Mouse (Mus musculus): ENCODE data around the gene Abcc6. TPM values are rescaled to one million over a fixed set of nuclear protein-coding genes. Genes with fewer than 3 reads are reported as not detected.

The Abcc6 gene
- polyA plus RNA-seq, 1 experiment from 2014 or later = 1.1 TPM

DNA sequence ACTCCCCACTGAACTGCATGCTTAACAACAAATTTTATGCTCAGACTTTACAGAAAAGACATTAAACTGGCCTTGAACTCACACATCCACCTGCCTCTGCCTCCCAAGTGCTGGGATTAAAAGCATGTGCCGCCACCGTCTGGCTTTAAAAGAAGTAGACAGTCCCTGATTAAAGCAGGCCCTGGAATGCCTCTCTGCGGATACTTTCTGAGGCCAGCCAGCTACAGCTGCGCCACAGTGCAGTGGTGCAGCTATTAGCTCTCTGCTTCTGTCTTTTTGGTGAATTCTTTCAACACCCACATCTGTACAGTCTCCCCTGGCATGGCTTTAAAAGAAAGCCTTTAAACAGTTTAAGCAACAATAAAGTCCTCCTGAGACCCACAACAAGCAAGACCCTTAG, 8.2 kb downstream of the Abcc6 start:
- no peak overlapping the region for H3K27ac ChIP-seq
- H3K9ac ChIP-seq = no peak overlapping the region
- H3K9me3 ChIP-seq (replicated peaks) = no peaks in the 10 kb centered on the region
- 0 out of 2 replicates have a peak, but pooled peaks cover 6% of the 10 kb centered on the region for H3K4me1 ChIP-seq
- no peak for ATAC-seq (replicated peaks; ENCODE audit: low FRiP score)
- 40% methylated on average over 4 of the region's 4 CpGs for WGBS
- H3K4me3 ChIP-seq (replicated peaks) = no peak overlapping the region
- no peaks in the 10 kb centered on the region for H3K27me3 ChIP-seq
- no peak overlapping the region for H3K4me2 ChIP-seq
- no peaks in the 10 kb centered on the region for H3K36me3 ChIP-seq

DNA sequence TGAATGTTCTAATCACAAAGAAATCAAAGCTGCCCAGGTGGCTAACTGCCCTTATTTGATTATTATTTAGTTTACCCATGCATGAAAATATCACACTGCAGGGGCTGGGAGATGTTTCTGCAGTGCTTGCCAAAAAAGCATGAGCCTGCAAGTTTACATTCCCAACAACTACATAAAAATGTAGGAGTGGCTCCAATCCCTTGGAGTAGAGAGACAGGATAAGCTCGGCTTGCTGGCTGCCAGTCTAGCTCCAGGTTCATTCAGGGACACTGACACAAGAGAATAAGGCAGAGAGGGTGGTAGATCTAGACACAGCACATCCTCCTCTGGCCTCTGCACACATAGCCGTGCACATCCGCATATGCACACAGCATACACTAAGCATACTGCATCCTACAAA, 10.5 kb downstream of the Abcc6 start:
- Histone ChIP-seq H3K9me3 (replicated peaks) (no peaks in the 10 kb centered on the region), H3K27me3 (no peaks in the 10 kb centered on the region), H3K36me3 (no peaks in the 10 kb centered on the region), H3K4me3 (replicated peaks) (no peak overlapping the region), H3K27ac (no peak overlapping the region), H3K9ac (no peak overlapping the region), H3K4me2 (no peak overlapping the region), H3K4me1 (0 out of 2 replicates have a peak, but pooled peaks cover 6% of the 10 kb centered on the region)
- 56% methylated on average over 3 of the region's 3 CpGs for WGBS
- ATAC-seq (replicated peaks; ENCODE audit: low FRiP score) = no peak

DNA sequence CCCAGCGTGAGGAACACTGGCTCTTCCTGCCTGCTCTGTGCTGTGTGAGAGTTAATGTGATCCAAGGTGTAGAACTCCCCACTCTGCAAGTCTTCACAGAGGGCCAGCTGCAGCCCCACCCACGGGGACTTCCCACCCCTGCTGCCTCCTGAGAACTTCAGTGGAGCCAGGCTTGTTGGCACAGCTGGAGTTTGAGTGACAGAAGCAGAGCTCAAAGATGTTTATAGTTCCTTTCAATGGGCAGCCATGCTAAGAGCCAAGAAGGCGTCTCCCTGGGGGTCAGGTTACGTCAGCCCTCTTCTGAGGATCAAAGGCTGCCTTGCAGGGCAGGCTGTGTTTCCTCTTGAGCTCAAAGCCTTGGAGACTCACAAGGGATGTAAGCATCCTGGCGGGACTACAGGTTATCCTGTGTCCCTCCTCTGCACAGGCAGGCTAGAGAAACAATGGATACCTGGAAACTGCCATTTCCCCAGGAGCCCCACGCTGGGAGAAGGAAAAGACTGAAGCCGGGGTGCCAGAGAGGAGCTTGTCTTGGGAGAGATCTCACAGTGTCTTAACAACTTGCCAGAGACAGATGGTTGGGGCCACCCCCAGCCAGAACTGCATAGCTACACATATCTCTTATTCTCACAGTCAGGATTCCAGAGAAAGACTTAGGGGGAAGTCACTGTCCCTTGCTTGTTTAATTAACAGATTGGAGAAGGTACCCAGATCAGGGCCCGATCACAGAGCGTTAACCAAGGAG, 16.7 kb downstream of the Abcc6 start:
- H3K9me3 ChIP-seq (replicated peaks) = no peaks in the 10 kb centered on the region
- no peaks in the 10 kb centered on the region for H3K27me3 ChIP-seq
- ATAC-seq (replicated peaks; ENCODE audit: low FRiP score) = peak; percentile 81
- H3K36me3 ChIP-seq = no peaks in the 10 kb centered on the region
- 18% methylated on average over 9 of the region's 9 CpGs for WGBS
- H3K27ac ChIP-seq = peak overlapping the region; percentile 76
- H3K9ac ChIP-seq = no peak overlapping the region
- H3K4me1 ChIP-seq = peaks cover 17% of the 10 kb centered on the region
- no peak overlapping the region for H3K4me2 ChIP-seq
- H3K4me3 ChIP-seq (replicated peaks) = no peak overlapping the region

GRCm38 (mm10) chr7:46012121-46012520, 18.0 kb downstream of the Abcc6 start:
- Histone ChIP-seq H3K27ac (no peak overlapping the region), H3K9ac (no peak overlapping the region), H3K36me3 (no peaks in the 10 kb centered on the region), H3K4me1 (peaks cover 17% of the 10 kb centered on the region), H3K4me2 (no peak overlapping the region), H3K27me3 (no peaks in the 10 kb centered on the region), H3K9me3 (replicated peaks) (no peaks in the 10 kb centered on the region), H3K4me3 (replicated peaks) (no peak overlapping the region)
- no peak for ATAC-seq (replicated peaks; ENCODE audit: low FRiP score)

- Histone ChIP-seq H3K27ac (no peak overlapping the region), H3K9ac (no peak overlapping the region), H3K27me3 (no peaks in the 10 kb centered on the region), H3K4me1 (peaks cover 17% of the 10 kb centered on the region), H3K4me2 (no peak overlapping the region), H3K9me3 (replicated peaks) (no peaks in the 10 kb centered on the region), H3K36me3 (no peaks in the 10 kb centered on the region), H3K4me3 (replicated peaks) (no peak overlapping the region)
- no peak for ATAC-seq (replicated peaks; ENCODE audit: low FRiP score)
- WGBS = 7% methylated on average over 5 of the region's 5 CpGs
These were observed 20.5 kb downstream of the Abcc6 start for GRCm38 (mm10) chr7:46009578-46009977.

GRCm38 (mm10) chr7:46002748-46003147, 27.4 kb downstream of the Abcc6 start:
- WGBS = 56% methylated on average over 4 of the region's 4 CpGs
- Histone ChIP-seq H3K4me2 (no peak overlapping the region), H3K4me3 (replicated peaks) (no peak overlapping the region), H3K27ac (no peak overlapping the region), H3K36me3 (no peaks in the 10 kb centered on the region), H3K4me1 (no peaks in the 10 kb centered on the region), H3K9me3 (replicated peaks) (no peaks in the 10 kb centered on the region), H3K27me3 (no peaks in the 10 kb centered on the region), H3K9ac (no peak overlapping the region)
- no peak for ATAC-seq (replicated peaks; ENCODE audit: low FRiP score)

DNA sequence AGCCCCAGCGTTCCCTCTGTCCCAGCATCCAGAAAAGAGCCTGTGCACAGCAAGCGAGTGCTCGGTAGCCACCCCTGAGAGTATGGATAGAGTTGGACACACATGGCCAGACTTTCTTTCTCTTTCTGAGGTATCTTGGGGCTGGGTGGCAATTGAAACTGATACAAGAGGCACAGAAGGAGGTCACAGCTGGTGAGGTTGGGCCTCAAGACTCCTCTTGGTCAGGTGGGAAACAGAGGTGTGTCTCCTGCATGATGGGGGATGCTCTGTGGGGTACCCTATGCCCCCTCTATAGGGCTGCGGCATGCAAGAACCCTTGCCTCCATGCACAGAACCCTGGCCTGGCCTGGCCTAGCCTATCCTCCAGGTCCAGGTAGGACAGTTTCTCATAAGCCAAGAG, 29.5 kb downstream of the Abcc6 start:
- no peak overlapping the region for H3K9ac ChIP-seq
- H3K36me3 ChIP-seq = no peaks in the 10 kb centered on the region
- 92% methylated on average over 4 of the region's 4 CpGs for WGBS
- H3K4me2 ChIP-seq = no peak overlapping the region
- H3K27ac ChIP-seq = no peak overlapping the region
- ATAC-seq (replicated peaks; ENCODE audit: low FRiP score) = no peak
- H3K9me3 ChIP-seq (replicated peaks) = no peaks in the 10 kb centered on the region
- H3K27me3 ChIP-seq = no peaks in the 10 kb centered on the region
- H3K4me3 ChIP-seq (replicated peaks) = no peak overlapping the region
- no peaks in the 10 kb centered on the region for H3K4me1 ChIP-seq

GRCm38 (mm10) chr7:45992470-45992869, 37.6 kb downstream of the Abcc6 start:
- WGBS = 79% methylated on average over 8 of the region's 8 CpGs
- Histone ChIP-seq H3K36me3 (no peaks in the 10 kb centered on the region), H3K9ac (no peak overlapping the region), H3K27ac (no peak overlapping the region), H3K9me3 (replicated peaks) (no peaks in the 10 kb centered on the region), H3K4me2 (no peak overlapping the region), H3K27me3 (no peaks in the 10 kb centered on the region), H3K4me3 (replicated peaks) (no peak overlapping the region), H3K4me1 (no peaks in the 10 kb centered on the region)
- ATAC-seq (replicated peaks; ENCODE audit: low FRiP score) = no peak

DNA sequence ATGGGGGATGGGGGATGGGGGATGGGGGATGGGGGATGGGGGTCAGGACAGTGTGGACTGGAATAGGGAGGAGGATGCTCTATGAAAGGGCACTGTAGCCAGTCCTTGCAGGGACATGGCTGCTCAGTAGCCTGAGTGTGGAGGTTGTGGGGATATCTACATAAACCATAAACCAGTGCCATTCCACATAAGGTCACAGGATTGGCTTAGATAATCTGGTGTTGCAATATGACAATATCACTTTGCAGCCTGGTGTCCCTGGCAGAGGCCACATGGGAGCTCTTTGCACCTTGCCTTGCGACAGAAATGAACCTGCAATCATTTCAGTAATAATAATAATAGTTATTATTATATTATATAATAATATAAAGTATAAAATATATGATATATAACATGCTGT, 41.8 kb downstream of the Abcc6 start:
- H3K27ac ChIP-seq = no peak overlapping the region
- H3K9ac ChIP-seq = no peak overlapping the region
- H3K4me1 ChIP-seq = no peaks in the 10 kb centered on the region
- no peaks in the 10 kb centered on the region for H3K27me3 ChIP-seq
- H3K9me3 ChIP-seq (replicated peaks) = no peaks in the 10 kb centered on the region
- 86% methylated on average over 1 of the region's 1 CpGs for WGBS
- ATAC-seq (replicated peaks; ENCODE audit: low FRiP score) = no peak
- H3K4me2 ChIP-seq = no peak overlapping the region
- H3K36me3 ChIP-seq = no peaks in the 10 kb centered on the region
- H3K4me3 ChIP-seq (replicated peaks) = no peak overlapping the region

GRCm38 (mm10) chr7:45986893-45987292, 43.2 kb downstream of the Abcc6 start:
- H3K4me3 ChIP-seq (replicated peaks) = no peak overlapping the region
- H3K27me3 ChIP-seq = no peaks in the 10 kb centered on the region
- WGBS = 72% methylated on average over 6 of the region's 6 CpGs
- no peaks in the 10 kb centered on the region for H3K9me3 ChIP-seq (replicated peaks)
- H3K4me2 ChIP-seq = no peak overlapping the region
- no peak overlapping the region for H3K27ac ChIP-seq
- H3K9ac ChIP-seq = no peak overlapping the region
- ATAC-seq (replicated peaks; ENCODE audit: low FRiP score) = no peak
- H3K36me3 ChIP-seq = no peaks in the 10 kb centered on the region
- H3K4me1 ChIP-seq = no peaks in the 10 kb centered on the region

DNA sequence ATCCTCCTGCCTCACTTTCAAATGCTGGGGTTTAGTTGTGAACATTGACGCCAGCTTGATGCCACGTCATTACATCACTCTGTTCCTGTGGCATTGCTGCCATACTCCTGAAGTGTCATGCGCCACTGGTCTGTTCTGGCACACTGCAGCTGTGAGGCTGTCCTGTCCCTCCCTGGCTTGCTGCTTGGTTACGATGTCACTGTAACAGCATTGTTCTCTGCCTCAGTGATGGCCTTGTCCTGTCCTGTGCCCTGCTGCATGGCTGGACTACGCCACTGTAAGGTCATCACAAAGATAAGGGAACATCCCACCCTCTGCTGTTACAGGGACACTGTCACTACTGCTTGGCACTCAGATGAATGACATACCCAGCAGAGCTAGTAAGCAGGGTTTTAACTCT, 48.5 kb downstream of the Abcc6 start:
- Histone ChIP-seq H3K4me2 (no peak overlapping the region), H3K9ac (no peak overlapping the region), H3K27ac (no peak overlapping the region), H3K36me3 (no peaks in the 10 kb centered on the region), H3K4me3 (replicated peaks) (no peak overlapping the region), H3K27me3 (no peaks in the 10 kb centered on the region), H3K9me3 (replicated peaks) (no peaks in the 10 kb centered on the region), H3K4me1 (no peaks in the 10 kb centered on the region)
- no peak for ATAC-seq (replicated peaks; ENCODE audit: low FRiP score)
- WGBS = 85% methylated on average over 5 of the region's 5 CpGs

DNA sequence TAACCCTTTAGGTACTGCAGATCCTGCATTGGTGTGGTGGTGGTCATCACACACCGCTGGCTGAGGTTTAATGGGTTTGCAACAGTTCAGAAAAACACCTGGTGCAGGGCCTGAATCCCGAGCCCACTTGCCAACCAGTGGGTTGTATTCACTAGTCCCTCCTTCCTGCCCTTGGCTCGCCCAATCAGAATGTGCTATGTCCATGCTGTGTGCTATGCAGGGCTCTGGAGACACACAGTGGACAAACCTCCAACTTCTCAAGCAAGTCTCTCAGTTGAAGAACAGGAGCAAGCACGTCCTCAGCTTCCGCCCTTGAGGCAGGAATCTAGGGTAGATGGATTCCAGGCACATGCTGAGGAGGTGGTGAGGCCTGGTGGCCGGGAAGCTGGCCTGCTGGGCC, 55.6 kb downstream of the Abcc6 start:
- H3K9ac ChIP-seq = no peak overlapping the region
- H3K27me3 ChIP-seq = no peaks in the 10 kb centered on the region
- no peak overlapping the region for H3K4me2 ChIP-seq
- no peak overlapping the region for H3K4me3 ChIP-seq (replicated peaks)
- H3K27ac ChIP-seq = no peak overlapping the region
- no peaks in the 10 kb centered on the region for H3K4me1 ChIP-seq
- no peak for ATAC-seq (replicated peaks; ENCODE audit: low FRiP score)
- H3K9me3 ChIP-seq (replicated peaks) = no peaks in the 10 kb centered on the region
- H3K36me3 ChIP-seq = no peaks in the 10 kb centered on the region
- 75% methylated on average over 6 of the region's 6 CpGs for WGBS

DNA sequence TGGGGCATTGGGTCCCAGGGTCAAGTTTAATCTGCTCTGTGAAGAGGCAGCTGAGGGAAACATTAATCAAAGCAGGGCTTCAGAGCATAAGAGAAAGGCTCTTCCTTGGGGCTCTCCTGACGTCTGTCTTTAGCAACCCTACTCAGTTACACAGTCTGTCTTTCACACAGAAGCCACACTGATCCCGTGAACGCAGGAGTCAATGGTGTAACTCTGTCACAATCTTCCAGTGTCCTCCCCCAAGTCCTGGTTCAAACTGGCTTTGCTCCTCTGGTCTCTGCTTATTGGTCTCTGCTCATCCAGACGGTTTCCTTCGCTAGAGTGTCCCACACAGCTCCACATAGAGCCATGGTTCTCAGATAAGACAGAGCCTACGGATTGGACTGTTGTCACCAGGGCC, 56.0 kb downstream of the Abcc6 start:
- H3K4me2 ChIP-seq = no peak overlapping the region
- H3K27ac ChIP-seq = no peak overlapping the region
- no peaks in the 10 kb centered on the region for H3K36me3 ChIP-seq
- no peak overlapping the region for H3K9ac ChIP-seq
- H3K9me3 ChIP-seq (replicated peaks) = no peaks in the 10 kb centered on the region
- H3K4me1 ChIP-seq = no peaks in the 10 kb centered on the region
- H3K4me3 ChIP-seq (replicated peaks) = no peak overlapping the region
- no peaks in the 10 kb centered on the region for H3K27me3 ChIP-seq
- no peak for ATAC-seq (replicated peaks; ENCODE audit: low FRiP score)
- WGBS = 40% methylated on average over 6 of the region's 6 CpGs

All from kidney, embryonic 15.5 days (tissue).